Mouse (Mus musculus) cerebellum, adult 2 months (tissue): ENCODE measurements around the gene Arf5.

ENCODE experiments used
- CTCF ChIP-seq: fragments of 200-500 bp; IDR thresholded peaks from 2 replicates; pipeline ENCODE4 v1.5.1; 2011; ENCODE audit warnings: low read depth, mild to moderate bottlenecking, control low read depth, low read length, moderate library complexity, borderline replicate concordance; ENCODE audit not compliant: insufficient read depth
- POLR2A ChIP-seq: fragments of 200-500 bp; IDR thresholded peaks from 2 replicates; pipeline ENCODE4 v1.6.1; 2011; ENCODE audit warnings: low read length, control low read depth, borderline replicate concordance; ENCODE audit not compliant: insufficient read depth

- no peak for TF ChIP-seq CTCF
- TF ChIP-seq POLR2A = no peak
Observed at GRCm38 (mm10) chr6:28471284-28472035, 48.1 kb downstream of the Arf5 start.
